Mouse (Mus musculus) kidney, postnatal 36 days (tissue): Measurements from ENCODE around the gene Trf.
A peak's percentile ranks its signal among the peaks of the same experiment; 100 is the strongest.
"Not testable (repeated sequence)": the region's sequence is repeated elsewhere in the genome, so short reads cannot be mapped to it uniquely, and the experiment has no call there.

Experiments
- DNase-seq, 2 experiments: peaks; one replicate each; pipeline ENCODE4 v3.0.0; 2021 to 2022; ENCODE audit warnings: mixed read lengths in 2 of 2

Gene Trf

DNA sequence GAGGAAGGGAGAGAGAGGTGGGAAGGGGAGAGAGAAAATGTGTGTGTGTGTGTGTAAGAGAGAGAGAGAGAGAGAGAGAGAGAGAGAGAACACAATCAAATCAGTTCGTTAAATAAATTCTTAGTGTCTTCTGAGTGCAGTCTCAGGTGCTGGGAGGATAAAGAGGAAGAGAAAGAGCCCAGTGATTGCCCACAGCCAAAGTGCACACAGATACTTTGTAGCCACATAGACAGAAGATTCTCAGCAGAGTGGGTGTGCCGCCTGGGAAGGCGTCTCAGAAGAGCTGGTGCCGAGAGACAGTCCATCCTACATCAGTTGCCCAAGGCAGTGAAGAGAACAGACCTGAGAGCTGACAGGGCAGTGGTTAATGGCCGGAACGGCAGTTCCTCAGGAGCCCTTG is 16.0 kb downstream of the Trf start:
- DNase-seq: no peak

DNA sequence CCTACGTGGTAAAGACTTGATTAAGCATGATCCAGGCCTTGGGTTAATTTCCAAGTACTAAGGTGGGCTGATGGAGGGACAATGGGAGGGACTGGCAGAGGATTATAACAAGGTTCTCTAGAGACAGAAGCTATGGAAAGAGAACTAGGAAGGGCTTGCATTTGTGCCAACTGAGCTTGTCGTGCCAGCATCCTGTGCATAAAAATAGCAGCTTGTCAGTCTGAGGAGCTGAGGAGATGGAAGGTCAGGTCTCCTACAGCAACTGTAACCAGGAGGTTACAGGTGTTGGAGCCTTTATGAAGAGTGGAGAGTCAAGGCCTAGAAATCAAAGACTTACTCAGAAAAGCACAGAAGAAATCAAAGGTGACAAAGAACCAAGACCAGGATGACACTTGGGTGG is 16.6 kb downstream of the Trf start:
- no peak for DNase-seq

DNA sequence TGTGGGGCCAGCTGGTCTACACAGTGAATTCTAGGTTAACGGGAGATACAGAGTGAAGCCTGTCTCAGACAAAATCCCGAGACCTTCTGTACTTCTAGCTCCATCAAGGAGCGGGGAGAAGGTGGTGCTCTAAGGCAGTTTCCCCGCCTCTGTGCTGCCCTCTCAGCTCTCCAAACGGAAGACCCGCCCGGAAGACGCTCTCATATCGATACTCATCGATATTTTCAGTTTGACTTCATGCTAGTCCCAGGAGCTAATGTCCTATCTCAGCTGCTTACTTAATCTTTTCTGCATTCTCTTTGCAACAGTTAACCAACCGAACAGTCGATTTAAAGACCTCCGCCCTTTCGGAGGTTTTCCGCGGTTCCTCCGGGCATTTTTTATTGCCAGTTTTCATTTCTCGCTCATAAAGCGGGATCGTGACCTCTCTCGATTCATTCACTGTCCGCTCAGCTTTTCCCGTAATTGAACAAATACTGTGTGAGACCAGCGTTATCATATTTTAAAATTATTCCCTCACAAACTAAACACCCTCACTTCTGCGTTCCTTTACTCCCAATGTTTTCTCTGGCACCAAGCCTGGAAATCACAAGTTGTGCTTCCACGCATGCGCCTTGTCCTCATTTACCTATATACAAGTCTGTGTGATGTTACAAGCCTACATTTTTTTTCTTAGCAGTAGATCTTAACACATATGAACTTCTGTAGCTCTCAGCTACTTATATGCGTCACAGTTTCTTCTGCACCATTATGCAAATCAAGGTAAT is 17.4 kb downstream of the Trf start:
- peak in 1 of 2 experiments; percentile 25 for DNase-seq

DNA sequence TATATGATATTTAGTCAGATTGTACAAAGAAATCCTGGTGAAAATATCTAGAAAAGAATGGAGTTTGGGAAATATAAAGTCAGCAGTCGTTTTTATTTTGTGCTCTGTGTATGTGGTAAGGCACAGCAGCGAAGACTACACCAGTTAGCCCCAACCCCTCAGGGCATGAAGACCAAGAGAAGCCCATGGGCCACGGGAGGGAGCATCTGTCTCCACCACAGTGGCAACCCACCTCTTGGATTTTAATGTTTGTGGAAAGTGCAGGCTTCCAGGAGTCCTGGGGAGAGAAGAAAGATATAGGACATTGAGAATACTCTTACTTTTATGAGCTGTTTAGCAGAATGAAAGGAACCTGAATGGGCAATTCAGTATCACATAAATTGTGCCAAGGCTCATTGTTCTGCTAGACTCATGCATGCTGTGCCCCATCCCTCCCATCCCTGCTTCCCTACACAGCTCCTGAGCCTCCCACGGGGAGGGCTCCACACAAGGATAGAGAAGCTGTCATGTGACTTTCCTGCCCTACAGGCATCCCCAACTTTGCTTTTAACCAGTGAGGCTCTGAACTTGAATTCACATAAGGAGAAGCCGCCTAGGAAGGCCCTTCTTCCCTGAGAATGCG is 21.3 kb downstream of the Trf start:
- no peak for DNase-seq

DNA sequence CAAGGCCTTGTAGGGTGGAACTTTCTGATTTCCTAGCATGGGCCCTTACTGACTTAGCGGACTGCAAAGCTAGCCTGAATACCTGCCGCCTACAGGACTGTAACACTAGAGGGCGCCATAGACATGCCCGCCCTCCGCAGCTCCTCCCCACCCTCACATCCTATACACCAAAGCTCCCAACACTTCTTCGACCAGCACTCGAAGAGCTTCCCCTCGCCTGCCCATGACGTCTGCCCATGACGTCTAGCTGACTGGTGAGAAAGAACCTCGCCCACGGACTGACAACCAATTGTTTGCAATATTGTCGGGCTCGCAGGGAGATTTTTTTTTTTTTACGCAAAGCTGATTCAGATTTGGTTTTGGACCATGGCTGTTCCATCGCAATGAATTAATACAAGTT is 22.4 kb downstream of the Trf start:
- DNase-seq: peak; percentile 72 to 74

DNA sequence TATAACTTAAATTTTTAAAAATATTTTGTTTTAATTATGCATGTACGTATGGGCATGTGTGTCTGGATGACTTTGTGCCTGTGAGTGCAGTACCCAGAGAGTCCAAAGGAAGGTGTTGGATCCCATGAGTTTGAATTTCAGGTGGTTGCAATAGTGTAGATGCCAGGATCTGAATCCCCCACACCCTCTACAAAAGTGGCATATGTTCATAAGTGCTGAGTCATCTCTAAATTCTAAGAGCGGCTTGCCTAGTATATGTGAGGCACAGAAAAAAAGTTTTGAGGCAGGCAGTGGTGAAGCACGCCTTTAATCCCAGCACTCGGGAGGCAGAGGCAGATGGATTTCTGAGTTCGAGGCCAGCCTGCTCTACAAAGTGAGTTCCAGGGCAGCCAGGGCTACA is 24.5 kb downstream of the Trf start:
- no peak for DNase-seq

DNA sequence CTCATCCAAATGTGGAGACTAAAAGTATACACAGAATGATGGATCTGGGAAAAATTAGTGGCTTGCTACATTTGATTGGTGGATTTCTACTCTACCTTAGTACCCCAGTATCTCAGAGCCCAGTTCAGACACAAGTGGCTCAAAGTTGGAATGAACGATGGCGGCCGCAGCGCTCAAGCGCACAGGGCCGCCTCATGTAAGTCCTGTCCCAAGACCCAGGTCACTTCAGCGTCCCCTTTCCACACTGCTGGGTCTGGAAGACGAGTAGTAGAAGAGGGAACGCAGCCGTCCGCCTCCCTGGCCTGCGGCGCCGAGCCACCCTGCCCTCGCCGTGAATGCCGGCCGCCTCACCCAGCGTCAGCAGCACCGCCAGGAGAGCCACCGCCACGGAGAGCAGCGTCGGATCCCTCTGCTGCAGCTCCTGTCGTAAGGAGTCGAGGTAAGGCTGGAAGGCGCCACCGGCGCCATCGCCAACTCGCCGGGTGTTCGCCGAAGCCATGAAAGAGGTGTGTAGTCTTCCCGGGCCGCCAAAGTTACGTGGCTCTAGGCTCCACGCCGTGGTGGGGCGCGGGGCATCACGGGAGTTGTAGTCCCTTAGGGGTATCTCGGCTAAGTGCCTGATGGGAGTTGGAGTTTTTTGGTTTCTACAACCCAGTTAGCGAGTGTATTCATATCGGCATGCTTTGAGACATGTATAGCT is 28.5 kb downstream of the Trf start, which contains the start of gene Srprb:
Gene Srprb, minus strand, starts transcription at position 577 of the 700 bp plus-strand sequence.
- peak; percentile 95 to 98 for DNase-seq

DNA sequence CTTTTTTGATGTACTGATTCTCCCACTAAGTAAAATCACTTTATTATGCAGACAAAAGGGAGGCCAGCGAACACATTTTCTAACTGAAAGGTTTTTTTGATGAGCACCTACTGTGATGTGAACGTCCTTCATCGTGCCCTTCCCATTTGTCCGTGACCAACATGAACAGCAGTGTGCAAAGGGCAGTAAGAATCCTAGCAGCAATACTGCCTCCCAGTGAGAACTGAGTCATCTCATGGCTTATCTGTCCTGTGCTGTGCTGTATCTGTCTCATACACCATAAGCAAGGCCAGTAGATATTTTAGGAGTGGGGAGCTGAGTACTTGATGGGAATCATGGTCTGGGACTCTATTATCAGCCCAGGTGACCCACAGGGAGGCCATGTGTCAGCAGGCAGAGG is 41.8 kb downstream of the Trf start:
- DNase-seq: no peak

DNA sequence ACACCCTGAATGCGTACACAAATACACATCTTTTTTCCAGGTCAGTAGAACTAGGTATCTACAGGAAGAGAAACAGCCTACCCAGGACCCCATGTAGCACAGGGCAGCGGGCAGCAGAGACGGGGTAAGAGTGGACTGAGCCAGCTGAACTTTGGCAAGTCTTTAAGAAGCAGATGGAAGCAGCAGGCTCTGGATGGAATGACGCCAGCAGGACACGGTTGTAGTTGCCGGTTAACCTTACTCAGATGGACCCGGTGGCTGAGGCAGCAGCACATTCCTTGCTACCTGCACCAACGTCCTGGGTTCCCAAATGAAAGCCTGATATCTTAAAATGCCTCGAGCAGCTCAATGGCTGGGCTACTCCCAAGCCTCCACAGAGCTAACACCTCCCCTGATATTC is 43.5 kb downstream of the Trf start:
- peak; percentile 81 to 84 for DNase-seq

DNA sequence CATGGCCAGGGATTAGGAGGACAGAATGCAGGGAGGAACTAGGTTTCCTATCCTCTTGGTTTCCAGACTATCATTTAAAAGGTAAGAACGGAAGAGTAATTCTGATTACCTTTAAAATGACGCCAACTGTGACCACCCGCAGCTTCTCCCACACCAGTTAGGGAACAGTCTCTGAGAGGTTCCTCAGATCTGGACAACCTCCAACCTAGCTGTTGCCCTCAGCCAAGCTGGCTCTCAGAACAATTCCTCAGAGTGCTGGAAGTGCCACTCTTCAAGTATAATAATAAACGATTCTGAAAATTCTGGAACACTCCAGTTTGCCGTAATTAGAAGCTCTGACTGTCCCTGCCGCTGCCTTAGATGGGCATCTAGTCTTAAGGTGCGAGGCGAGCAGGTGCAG is 44.3 kb downstream of the Trf start:
- no peak for DNase-seq

DNA sequence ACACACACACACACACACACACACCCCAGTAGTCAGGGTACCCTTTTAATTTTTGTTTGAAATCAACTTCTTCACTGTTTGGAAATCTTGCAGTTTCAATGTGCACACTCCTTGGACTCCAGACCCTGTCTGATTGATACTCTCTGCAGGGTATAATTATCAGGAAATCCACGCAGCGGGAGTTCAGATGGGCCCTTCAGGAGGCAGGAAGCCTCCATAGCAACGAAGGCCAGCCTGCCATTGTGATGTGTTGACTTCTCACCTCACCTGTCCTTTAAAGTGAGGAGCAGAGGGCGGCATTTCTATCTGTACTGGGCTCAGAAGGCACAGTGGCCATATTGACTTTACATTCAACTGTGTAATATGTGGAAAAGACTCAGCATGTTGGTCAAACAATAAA is 45.4 kb downstream of the Trf start:
- DNase-seq: no peak

DNA sequence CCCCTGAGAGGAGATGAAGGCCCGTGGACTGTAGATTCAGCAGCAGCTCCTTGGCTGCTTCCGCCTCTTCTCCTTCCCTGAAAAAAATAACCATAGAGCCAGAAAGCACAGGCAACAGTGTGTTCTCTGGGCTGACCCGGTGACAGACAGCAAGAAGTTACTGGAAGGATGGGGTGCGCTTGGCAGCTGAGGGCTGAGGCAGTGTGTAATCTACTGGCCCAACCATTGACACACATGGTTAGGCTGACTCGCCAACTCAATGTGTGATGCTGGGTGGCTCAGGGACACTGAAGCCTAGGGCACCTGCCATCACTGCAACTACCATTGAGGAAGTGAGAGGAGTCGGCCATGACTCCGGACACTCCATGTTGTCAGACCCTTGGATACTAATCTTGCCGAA is 48.4 kb downstream of the Trf start:
- no peak for DNase-seq

DNA sequence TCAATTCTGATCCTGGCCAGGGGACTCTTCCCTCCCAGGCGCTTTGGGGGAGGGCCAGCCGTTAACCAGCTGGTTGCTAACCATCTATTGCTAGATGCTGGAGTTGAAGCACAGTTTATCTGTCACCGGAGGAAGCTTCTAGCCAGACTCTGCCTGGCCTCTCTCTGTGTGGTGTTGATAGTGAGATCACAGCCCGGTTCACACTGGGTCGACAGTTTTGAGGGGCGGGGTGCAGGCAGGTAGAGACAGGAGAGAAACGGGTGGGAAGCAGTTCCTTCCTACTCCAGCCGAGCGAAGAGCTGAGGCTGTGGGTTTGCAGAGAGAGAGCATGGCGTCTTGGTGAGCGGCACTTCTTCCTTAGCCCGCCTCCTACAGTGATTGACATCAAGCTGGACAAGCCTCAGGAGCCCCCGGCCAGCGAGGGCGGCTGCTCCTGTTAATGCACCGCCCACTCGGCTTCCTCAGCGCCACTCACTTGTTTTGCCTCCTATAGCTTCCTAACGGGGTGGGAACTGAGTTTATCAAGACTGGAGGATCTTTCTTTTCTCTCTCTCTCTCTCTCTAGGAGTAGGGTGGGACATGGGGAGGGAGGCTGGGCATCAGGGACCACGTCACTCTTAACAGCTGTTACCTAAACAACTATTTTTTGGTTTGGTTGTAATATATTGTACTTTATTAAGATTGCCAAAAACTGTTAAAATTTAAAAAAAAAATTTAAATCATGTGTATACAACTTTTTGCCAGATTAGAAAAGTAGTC is 49.3 kb downstream of the Trf start:
- peak; percentile 79 to 85 for DNase-seq

DNA sequence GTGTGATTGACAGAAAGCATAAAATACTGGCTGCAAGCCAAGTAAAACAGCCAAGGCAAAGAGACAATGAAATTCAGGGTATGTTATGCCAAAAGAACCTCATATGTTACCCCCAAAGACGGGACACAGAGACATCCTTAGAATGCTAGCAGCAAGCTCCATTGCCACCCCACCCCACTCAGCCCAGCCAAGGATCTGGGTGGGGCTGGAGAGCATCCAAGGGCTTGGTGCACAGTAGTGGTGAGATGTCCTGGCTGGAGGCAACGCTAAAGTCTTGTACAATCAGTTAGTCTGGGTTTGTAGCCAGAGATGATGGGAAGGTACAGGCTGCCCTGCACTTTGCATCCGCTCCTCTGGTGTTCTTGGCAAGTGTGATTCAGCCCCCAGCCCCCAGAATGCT is 49.9 kb downstream of the Trf start:
- DNase-seq: peak; percentile 27 to 48

DNA sequence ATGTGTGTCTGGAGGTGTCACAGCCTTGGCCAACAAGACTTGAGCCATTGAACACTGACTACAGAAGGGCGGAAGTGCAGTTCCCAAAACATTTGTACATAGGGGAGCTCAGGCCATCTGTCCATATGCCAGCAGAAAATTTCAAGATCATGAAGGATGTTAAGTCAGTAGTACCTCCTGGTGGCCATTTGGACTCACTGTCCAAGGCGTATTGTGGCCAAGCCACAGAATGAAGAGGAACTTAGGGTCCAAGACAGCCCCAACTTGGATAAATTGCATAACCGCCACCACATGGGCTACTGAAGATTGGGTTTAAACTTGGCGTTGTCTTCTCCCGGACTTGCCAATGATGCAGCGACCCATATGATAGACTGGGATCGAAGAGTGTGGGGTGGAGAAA is 54.6 kb downstream of the Trf start:
- DNase-seq: no peak

DNA sequence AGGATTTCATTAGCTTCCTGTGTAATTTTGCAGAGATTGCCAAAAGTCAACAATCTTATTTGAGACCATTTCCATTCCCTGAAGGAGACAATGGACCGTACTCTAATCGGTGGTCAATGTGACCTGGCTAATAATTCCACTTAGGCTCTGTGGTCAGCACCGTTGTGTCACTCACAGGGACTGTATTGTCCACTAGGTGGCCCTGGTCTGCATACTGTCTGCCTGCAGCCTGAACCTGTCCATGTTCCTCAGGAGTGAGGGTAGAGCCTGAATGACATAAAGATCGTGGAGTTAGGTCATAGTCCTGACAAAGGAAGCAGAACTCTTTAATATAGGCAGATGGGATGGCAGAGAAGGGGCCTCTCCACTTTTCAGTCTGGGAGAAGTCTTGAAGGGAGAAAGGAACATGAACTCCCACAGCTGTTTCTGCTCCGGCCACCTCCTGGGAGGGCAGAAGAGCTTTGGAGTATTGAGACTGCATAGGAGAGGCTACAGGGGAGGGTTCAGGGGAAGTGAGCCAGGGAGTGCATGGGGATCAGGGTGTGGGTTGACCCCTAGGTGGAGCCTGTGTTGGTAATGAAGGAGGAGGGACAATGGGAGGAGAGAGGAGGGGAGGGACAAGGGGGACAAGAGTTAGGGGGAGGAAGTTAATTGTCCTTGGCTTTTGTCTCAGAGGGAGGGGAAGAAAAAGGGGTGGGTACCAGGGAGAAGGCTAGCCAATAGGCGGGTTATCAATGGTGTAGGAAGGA is 55.3 kb downstream of the Trf start:
- DNase-seq: peak; percentile 46 to 70

DNA sequence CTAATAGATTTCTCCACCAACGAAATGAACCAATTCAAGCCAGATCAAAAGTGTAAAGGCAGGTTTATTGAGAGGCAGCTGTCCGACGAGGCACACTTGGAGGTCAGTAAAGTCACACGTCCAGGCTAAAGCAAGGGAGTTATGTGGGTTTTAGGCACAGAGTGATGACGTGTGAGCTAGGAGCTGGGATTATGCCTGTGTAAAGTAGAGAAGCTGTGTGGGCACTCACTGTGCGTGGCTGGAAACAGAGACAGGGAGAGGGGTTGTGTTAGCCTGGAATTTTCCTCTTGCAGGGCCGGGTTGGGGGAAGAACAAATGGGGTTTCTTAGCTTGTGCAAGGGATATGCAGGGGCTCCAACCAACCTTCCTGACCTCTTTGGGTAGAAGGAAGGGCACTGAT is 61.5 kb downstream of the Trf start:
- no peak for DNase-seq

DNA sequence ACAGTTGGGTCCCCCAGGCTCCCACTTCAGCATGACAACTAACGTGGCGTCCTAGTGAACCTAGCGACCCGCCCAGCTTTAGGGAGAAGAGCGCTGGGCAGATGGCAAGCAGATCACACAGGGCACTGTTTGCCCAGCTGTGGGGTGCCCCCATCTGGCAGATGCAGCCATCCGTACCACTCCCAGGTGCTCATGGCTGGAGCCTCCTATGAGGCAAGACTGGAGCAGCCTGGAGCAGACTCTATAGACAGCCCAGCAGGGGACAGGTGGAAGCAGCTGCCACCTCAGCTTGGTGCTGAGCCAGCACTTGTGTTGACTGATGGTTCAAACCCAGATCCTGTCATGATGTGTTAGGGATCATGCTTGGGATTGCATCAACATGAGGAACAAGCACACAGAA is 62.2 kb downstream of the Trf start:
- no peak for DNase-seq

DNA sequence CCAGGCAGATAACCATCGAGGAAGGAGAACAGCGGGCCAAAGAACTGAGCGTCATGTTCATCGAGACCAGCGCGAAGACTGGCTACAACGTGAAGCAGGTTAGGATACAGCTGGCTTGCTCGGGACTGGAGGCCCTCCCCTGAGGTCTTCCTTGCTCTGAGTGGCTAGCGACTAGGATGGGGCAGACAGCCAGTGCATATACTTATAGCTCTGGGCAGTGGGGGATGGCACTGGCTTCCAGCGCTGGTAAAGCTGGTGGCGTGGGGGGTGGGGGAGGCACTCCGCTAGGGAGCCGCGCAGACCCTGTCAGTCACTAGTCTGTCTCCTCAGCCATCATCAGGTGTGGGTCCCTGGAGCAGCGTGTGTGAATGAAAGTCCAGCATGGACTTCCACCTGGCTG is 66.4 kb downstream of the Trf start:
- DNase-seq: no peak

DNA sequence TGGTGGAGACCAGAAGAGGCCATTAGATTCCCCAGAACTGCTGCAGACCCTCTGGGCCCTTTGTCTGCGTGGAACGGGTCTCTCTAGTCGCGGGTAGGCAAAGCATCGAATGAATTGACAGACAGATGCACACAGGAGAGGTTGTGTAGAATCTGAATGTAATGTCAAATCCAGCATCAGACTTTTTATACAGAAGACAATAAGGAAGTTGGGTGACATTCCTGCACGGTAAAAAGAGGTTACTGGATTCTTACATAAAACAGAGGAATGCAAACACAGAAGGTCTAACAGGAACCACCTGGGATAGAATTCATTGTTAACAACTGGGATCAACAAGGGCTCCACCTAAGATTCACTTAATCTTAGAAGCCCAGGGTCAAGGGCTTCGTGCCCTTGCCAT is 75.1 kb downstream of the Trf start:
- DNase-seq: not testable (repeated sequence)

DNA sequence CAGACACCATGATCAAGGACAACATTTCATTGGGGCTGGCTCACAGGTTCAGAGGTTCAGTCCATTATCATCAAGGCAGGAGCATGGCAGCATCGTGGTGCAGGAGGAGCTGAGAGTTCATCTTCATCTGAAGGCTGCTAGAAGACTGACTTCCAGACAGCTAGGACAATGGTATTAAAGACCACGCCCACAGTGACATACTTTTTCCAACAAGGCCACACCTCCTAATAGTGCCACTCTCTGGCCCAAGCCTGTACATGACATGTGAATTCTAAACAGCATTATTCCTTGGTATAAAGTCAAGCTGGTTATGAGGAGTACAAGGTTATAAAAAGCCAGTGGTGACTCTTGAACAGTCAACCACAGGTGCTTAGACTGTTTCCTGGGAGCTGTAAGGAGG is 75.7 kb downstream of the Trf start:
- DNase-seq: no peak
